ENCODE assay signal across 28 mouse cellular contexts in the genomic region with DNA sequence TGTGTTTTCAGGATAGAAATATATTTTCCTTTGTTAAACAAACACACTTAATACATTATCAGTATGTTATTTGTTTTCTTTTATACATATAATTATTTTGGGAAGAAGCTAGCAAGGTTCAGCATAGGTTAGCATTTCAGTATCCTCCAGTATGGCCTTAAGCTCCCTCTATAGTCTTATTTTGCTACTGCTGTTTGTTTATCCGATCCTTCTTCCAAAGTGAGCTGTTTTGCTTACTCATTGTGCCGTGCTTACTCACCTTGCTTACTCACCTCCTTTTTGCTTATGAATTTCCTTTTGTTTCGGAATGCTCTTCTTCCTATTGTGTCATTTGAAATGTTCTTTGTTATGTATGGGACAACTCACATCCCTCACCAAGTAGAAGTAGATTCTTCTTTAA. TPM values are rescaled to one million over a fixed set of nuclear protein-coding genes. Genes with fewer than 3 reads are reported as not detected.
A peak's percentile ranks its signal among the peaks of the same experiment; 100 is the strongest.
DNase-seq lines count a peak whose midpoint lies in the region; ATAC-seq and TF ChIP-seq lines count a peak whose summit lies in the region.
"Had no signal": no experiment of that assay in that cellular context is flagged by ENCODE, and none has a peak within 500 bp of the region (broad histone marks: within the 10 kb centered on the region; RNA-seq: fewer than 3 reads in every experiment).

No protein-coding gene starts in this region.

- no peak overlapping the region for H3K9ac ChIP-seq in heart, embryonic 11.5 days (ENCODE audit: low read depth, low read length)
- H3K9ac ChIP-seq in ES-E14 (ENCODE audit: insufficient read depth, low read depth, low read length, poor library complexity, severe bottlenecking), result no peak overlapping the region
- no peak overlapping the region for H3K9ac ChIP-seq in liver, embryonic 12.5 days
- no peak overlapping the region for H3K9ac ChIP-seq in liver, postnatal 0 days (replicated peaks)
- no peak overlapping the region for H3K9ac ChIP-seq in kidney, embryonic 16.5 days (replicated peaks; ENCODE audit: low read length)
- H3K9ac ChIP-seq: kidney, embryonic 15.5 days; lung, embryonic 14.5 days; neural tube, embryonic 12.5 days had no signal

- peak; percentile 82 for ATAC-seq in heart, embryonic 11.5 days (replicated peaks; ENCODE audit: insufficient number of reproducible peaks, low FRiP score, low TSS enrichment)
- ATAC-seq in liver, embryonic 12.5 days, result peak; percentile 64
- ATAC-seq in liver, postnatal 0 days, result peak; percentile 80
- ATAC-seq in kidney, embryonic 16.5 days (ENCODE audit: low FRiP score, low TSS enrichment), result no peak
- ATAC-seq: forebrain, embryonic 16.5 days; hindbrain, embryonic 16.5 days; midbrain, embryonic 16.5 days had no signal

- no peaks in the 10 kb centered on the region for H3K27me3 ChIP-seq in heart, embryonic 11.5 days (ENCODE audit: control insufficient read depth, insufficient read depth, low read length)
- H3K27me3 ChIP-seq in liver, embryonic 12.5 days (replicated peaks), result no peaks in the 10 kb centered on the region
- no peaks in the 10 kb centered on the region for H3K27me3 ChIP-seq in liver, postnatal 0 days (ENCODE audit: insufficient read depth, low read length)
- H3K27me3 ChIP-seq in kidney, embryonic 16.5 days (ENCODE audit: insufficient read depth, low read length), result no peaks in the 10 kb centered on the region
- H3K27me3 ChIP-seq: kidney, embryonic 15.5 days; neural tube, embryonic 12.5 days had no signal

- no peak overlapping the region for H3K4me3 ChIP-seq in heart, embryonic 11.5 days (ENCODE audit: low read depth, low read length)
- H3K4me3 ChIP-seq in ES-E14 (ENCODE audit: insufficient read depth in 1 of 2, low read depth in 1 of 2, low read length in 2 of 2, poor library complexity in 1 of 2, severe bottlenecking in 1 of 2), result no peak overlapping the region
- H3K4me3 ChIP-seq in liver, embryonic 12.5 days, result no peak overlapping the region
- no peak overlapping the region for H3K4me3 ChIP-seq in liver, postnatal 0 days (ENCODE audit: low read depth, low read length)
- H3K4me3 ChIP-seq in kidney, embryonic 16.5 days (ENCODE audit: low read length), result no peak overlapping the region
- H3K4me3 ChIP-seq: forebrain, embryonic 10.5 days; gastrocnemius, adult 2 months; heart, embryonic 10.5 days; hindbrain, embryonic 10.5 days; kidney, embryonic 15.5 days; layer of hippocampus, adult 2 months; left cerebral cortex, adult 2 months; myocyte; neural tube, embryonic 12.5 days had no signal

- TF ChIP-seq CTCF in liver, postnatal 0 days (IDR thresholded peaks at IDR 0.05; ENCODE audit: low read depth), result peak; percentile 58

- no peaks in the 10 kb centered on the region for H3K9me3 ChIP-seq in heart, embryonic 11.5 days (replicated peaks; ENCODE audit: control insufficient read depth, low read length)
- H3K9me3 ChIP-seq in ES-E14 (ENCODE audit: control insufficient read depth, insufficient read depth, low read depth, low read length), result no peaks in the 10 kb centered on the region
- no peaks in the 10 kb centered on the region for H3K9me3 ChIP-seq in liver, embryonic 12.5 days (replicated peaks)
- no peaks in the 10 kb centered on the region for H3K9me3 ChIP-seq in liver, postnatal 0 days (ENCODE audit: low read length)
- no peaks in the 10 kb centered on the region for H3K9me3 ChIP-seq in kidney, embryonic 16.5 days (ENCODE audit: low read length)
- H3K9me3 ChIP-seq: forebrain, embryonic 10.5 days; heart, embryonic 10.5 days; hindbrain, embryonic 10.5 days; kidney, embryonic 15.5 days; neural tube, embryonic 12.5 days had no signal

- no peaks in the 10 kb centered on the region for H3K36me3 ChIP-seq in heart, embryonic 11.5 days (ENCODE audit: control insufficient read depth, insufficient read depth, low read length)
- H3K36me3 ChIP-seq in ES-E14 (ENCODE audit: control insufficient read depth, insufficient read depth, low read length, poor library complexity, severe bottlenecking), result no peaks in the 10 kb centered on the region
- no peaks in the 10 kb centered on the region for H3K36me3 ChIP-seq in liver, embryonic 12.5 days
- 0 out of 2 replicates have a peak, but pooled peaks cover 4% of the 10 kb centered on the region for H3K36me3 ChIP-seq in liver, postnatal 0 days (replicated peaks; ENCODE audit: insufficient read depth, low read length)
- H3K36me3 ChIP-seq in kidney, embryonic 16.5 days (ENCODE audit: insufficient read depth, low read length), result no peaks in the 10 kb centered on the region
- H3K36me3 ChIP-seq: forebrain, embryonic 10.5 days; hindbrain, embryonic 10.5 days; kidney, embryonic 15.5 days had no signal

- 85% methylated on average over 3 of the region's 3 CpGs for WGBS in heart, embryonic 11.5 days (ENCODE audit: insufficient replicate concordance)
- WGBS in liver, embryonic 12.5 days (ENCODE audit: insufficient replicate concordance), result 58% methylated on average over 3 of the region's 3 CpGs
- 76% methylated on average over 3 of the region's 3 CpGs for WGBS in liver, postnatal 0 days (ENCODE audit: insufficient replicate concordance)
- 91% methylated on average over 3 of the region's 3 CpGs for WGBS in kidney, embryonic 16.5 days

- intact Hi-C loops in gastrocnemius, postnatal 14 days (cut with DNase I; ENCODE audit: low total_unique reads), result no loop called here

- H3K27ac ChIP-seq in heart, embryonic 11.5 days (ENCODE audit: low read depth, low read length), result no peak overlapping the region
- H3K27ac ChIP-seq in ES-E14 (ENCODE audit: insufficient read depth, low read depth, low read length, poor library complexity, severe bottlenecking), result no peak overlapping the region
- H3K27ac ChIP-seq in liver, embryonic 12.5 days, result peak overlapping the region; percentile 14; the same call in 1 of the 2 replicates
- H3K27ac ChIP-seq in liver, postnatal 0 days (ENCODE audit: low read depth), result no peak overlapping the region
- no peak overlapping the region for H3K27ac ChIP-seq in kidney, embryonic 16.5 days (ENCODE audit: low read length)
- H3K27ac ChIP-seq: forebrain, embryonic 10.5 days; gastrocnemius, adult 2 months; heart, embryonic 10.5 days; hindbrain, embryonic 10.5 days; kidney, embryonic 15.5 days; layer of hippocampus, adult 2 months; left cerebral cortex, adult 2 months; neural tube, embryonic 12.5 days had no signal

- no peak for DNase-seq in heart, adult 11 months
- no peak for DNase-seq in ES-E14 (ENCODE audit: low read depth, low spot score)
- no peak for DNase-seq in liver, postnatal 0 days
- DNase-seq in thymus, postnatal 25 days, result no peak
- no peak for DNase-seq in gastrocnemius, postnatal 14 days
- DNase-seq: cerebellum, adult 8-10 months; cerebellum, postnatal 25 days; gastrocnemius, adult 2 months; heart, postnatal 10 days; kidney, adult 18-20 months; kidney, postnatal 36 days; lung, embryonic 14.5 days; lung, postnatal 14 days had no signal

- in situ Hi-C loops in ES-E14 (cut with MboI; ENCODE audit: low sequenced_read_pairs in 2 of 2, unreplicated experiment in 2 of 2), result no loop called here

- H3K4me2 ChIP-seq in heart, embryonic 11.5 days, result no peak overlapping the region
- no peak overlapping the region for H3K4me2 ChIP-seq in liver, embryonic 12.5 days
- H3K4me2 ChIP-seq in liver, postnatal 0 days (ENCODE audit: low read depth, low read length), result no peak overlapping the region
- H3K4me2 ChIP-seq in kidney, embryonic 16.5 days (replicated peaks; ENCODE audit: low read depth, low read length), result no peak overlapping the region
- H3K4me2 ChIP-seq: kidney, embryonic 15.5 days; lung, embryonic 14.5 days; midbrain, embryonic 11.5 days; neural tube, embryonic 12.5 days had no signal

- TF ChIP-seq EP300 in liver, postnatal 0 days (IDR thresholded peaks at IDR 0.05; ENCODE audit: low read depth), result peak; percentile 90

- no peaks in the 10 kb centered on the region for H3K4me1 ChIP-seq in heart, embryonic 11.5 days (ENCODE audit: control insufficient read depth, insufficient read depth, low read length)
- H3K4me1 ChIP-seq in ES-E14 (ENCODE audit: control insufficient read depth in 2 of 2, insufficient read depth in 2 of 2, low read length in 2 of 2, poor library complexity in 1 of 2), result no peaks in the 10 kb centered on the region
- peaks cover 48% of the 10 kb centered on the region for H3K4me1 ChIP-seq in liver, embryonic 12.5 days
- peaks cover 12% of the 10 kb centered on the region for H3K4me1 ChIP-seq in liver, postnatal 0 days (ENCODE audit: insufficient read depth)
- H3K4me1 ChIP-seq in kidney, embryonic 16.5 days (ENCODE audit: insufficient read depth, low read length), result no peaks in the 10 kb centered on the region
- H3K4me1 ChIP-seq: forebrain, embryonic 10.5 days; heart, embryonic 10.5 days; hindbrain, embryonic 10.5 days; kidney, embryonic 15.5 days; neural tube, embryonic 12.5 days had no signal

TF ChIP-seq in ES-E14, 5 proteins besides CTCF, POLR2A, EP300 and RAD21:
- TF ChIP-seq MAFK (IDR thresholded peaks at IDR 0.05; ENCODE audit: insufficient read depth, low read depth, low read length) (0 out of 2 replicates have a peak, but pooled peaks have one; percentile 9), ZNF384 (IDR thresholded peaks at IDR 0.05; ENCODE audit: low read depth, low read length) (no peak)

RNA-seq across cellular contexts. Expression of gene Chac2, which starts 10.5 kb away (rescaled TPM):
- polyA plus RNA-seq in heart, embryonic 11.5 days (2014; fragmentation: Nextera tagmentation; extraction: Ambion mirVana), result 16.7 and 17.2 TPM in 2 replicates
- 2.9 and 5.3 TPM in 2 replicates for total RNA-seq in ES-E14 (2012; rRNA removed)
- 63.5 and 66.3 TPM in 2 replicates for polyA plus RNA-seq in liver, embryonic 12.5 days (2016; fragmentation: Nextera tagmentation; extraction: Ambion mirVana)
- 53.3 and 56.7 TPM in 2 replicates for polyA plus RNA-seq in liver, postnatal 0 days (2015; fragmentation: Nextera tagmentation; extraction: Ambion mirVana)
- total RNA-seq in gastrocnemius, postnatal 14 days (2021), result 10 to 100 TPM; 12.3 to 15.2 TPM
- 18.3 and 19.8 TPM in 2 replicates for polyA plus RNA-seq in kidney, embryonic 16.5 days (2015; fragmentation: Nextera tagmentation; extraction: Ambion mirVana)

RNA-seq across cellular contexts. Expression of gene Erlec1, which starts 42.5 kb away (rescaled TPM):
- polyA plus RNA-seq in heart, embryonic 11.5 days (2014; fragmentation: Nextera tagmentation; extraction: Ambion mirVana), result 12.6 TPM in 2 replicates
- 10.8 and 12.9 TPM in 2 replicates for total RNA-seq in ES-E14 (2012; rRNA removed)
- 5.0 and 6.3 TPM in 2 replicates for polyA plus RNA-seq in liver, embryonic 12.5 days (2016; fragmentation: Nextera tagmentation; extraction: Ambion mirVana)
- 8.2 and 9.0 TPM in 2 replicates for polyA plus RNA-seq in liver, postnatal 0 days (2015; fragmentation: Nextera tagmentation; extraction: Ambion mirVana)
- total RNA-seq in gastrocnemius, postnatal 14 days (2021), result 10 to 100 TPM; 29.3 to 34.8 TPM
- 12.8 and 12.9 TPM in 2 replicates for polyA plus RNA-seq in kidney, embryonic 16.5 days (2015; fragmentation: Nextera tagmentation; extraction: Ambion mirVana)
